Mouse (Mus musculus) heart, postnatal 0 days (tissue): ENCODE measurements around the gene Sigmar1.
"Not testable (repeated sequence)": the region's sequence is repeated elsewhere in the genome, so short reads cannot be mapped to it uniquely, and the experiment has no call there.

Experiments used
- CTCF ChIP-seq: IDR thresholded peaks from 2 replicates; pipeline ENCODE4 v1.5.1; 2016; ENCODE audit warnings: antibody characterized with exemption, control low read depth, low read depth
- EP300 ChIP-seq: IDR thresholded peaks from 2 replicates; pipeline ENCODE4 v1.6.1; 2016; ENCODE audit warnings: antibody characterized with exemption, low read depth

GRCm38 (mm10) chr4:41774002-41774401, 18.0 kb upstream of the Sigmar1 start, which contains the start of gene Ccl27a:
- TF ChIP-seq CTCF, EP300: not testable (repeated sequence)
